Mouse (Mus musculus): ENCODE measurements around the gene Mfsd6. TPM values are rescaled to one million over a fixed set of nuclear protein-coding genes. Genes with fewer than 3 reads are reported as not detected.
"Not testable (repeated sequence)": the region's sequence is repeated elsewhere in the genome, so short reads cannot be mapped to it uniquely, and the experiment has no call there.

Mfsd6 gene
- total RNA-seq, 2 experiments from 2014 or later = 14.0 to 16.4 TPM

DNA sequence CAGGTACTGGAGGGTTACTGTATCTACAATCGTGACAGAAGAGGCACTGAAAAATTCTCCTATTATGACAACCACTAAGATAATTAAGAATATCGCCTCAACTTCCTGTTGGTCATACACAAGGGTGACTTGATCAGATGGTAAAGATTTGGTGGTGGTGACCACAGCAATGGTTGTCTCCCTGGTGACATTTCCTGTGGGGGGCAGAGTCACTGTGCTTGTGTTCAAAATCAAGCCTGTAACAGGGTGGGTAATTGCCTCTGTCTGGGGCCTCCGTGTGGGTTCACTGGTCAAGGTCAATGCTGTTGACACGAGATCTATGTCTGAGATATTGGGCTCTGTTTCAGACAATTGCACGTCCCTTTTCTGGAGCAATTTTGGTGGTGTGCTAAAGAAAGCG is 18.5 kb downstream of the Mfsd6 start:
- DNase-seq = no peak

DNA sequence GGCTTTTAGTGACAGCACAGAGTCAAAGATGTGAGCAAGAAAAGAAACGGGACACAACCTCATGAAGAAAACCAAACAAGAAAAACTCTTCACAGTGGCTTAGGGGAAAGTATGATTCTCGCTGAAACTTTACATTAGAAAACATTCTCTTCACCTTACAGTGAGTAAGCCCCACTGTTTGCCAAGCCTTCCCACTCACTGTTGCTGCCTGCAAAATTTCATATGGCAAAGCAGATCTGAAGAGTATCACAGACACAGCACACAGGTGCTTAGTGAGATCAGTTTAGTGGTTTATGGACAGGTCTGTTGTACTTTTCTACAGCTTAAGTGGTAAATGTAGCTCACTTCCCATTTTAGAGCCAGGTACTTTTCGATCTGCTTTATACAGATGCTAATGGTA is 20.2 kb downstream of the Mfsd6 start:
- no peak for DNase-seq

DNA sequence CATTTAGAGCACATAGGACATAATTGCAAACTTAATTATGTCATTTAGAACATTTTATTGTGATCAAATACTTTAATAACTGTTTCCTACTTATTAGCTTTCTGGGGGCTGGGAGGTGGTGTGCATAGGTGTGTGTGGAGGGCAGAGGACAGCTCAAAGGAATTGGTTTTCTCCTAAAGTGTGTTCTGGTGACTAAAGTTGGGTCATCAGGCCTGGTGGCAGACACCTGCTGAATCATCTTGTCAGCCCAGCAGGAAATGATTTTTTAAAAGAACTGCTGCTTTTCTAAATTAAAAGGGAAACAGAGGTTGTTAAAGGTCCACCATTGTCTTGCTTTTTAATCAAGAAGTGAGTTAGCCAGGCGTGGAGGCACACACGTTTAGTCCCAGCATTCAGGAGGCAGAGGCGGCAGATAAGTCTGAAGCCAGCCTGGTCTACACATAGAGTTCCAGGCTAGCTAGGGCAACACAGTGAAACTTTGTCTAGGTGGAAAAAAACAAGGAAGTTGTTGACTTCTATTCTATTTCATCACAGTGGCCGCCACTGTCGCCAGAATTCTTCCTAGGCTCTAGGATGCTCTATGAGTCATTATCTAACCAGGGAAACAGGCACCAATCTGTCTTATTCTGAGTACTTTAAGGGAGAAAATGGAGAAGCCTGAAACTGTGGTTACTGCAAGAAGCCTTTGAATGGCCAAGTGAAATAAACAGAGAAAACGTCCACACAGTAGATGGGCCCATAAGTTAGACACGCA is 24.3 kb downstream of the Mfsd6 start:
- no peak for DNase-seq

DNA sequence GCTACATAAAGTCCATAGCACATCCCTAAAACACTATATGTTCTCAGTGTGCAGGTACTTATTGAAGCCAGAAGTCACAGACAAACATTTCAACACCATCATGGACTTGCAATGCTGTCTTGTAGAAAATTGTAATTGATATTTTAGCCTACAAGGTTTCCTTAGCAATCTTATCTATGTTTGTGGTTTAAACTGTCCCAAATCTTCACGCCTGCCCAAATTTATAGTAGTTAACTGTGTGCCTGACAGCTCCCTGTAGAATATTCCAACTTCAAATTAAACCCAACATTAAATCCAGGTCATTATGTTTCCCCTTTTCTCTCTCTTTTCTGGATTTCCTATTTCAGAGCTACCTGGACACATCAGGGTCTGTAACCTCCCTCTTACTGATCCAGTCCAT is 25.3 kb downstream of the Mfsd6 start:
- no peak for DNase-seq

DNA sequence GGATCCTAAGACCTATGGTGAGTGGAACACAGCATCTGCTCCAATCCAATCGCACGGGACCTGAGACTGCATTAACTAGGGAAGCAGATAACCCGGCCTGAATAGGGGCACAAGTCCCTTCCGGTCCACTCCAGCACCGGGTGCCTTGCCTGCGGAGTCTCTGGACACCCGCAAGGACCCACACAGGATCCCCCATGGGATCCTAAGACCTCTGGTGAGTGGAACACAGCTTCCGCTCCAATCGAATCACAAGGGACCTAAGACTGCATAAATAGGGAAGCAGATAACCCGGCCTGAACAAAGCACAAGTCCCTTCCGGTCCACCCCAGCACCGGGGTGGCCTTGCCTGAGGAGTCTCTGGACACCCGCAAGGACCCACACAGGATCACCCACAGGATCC is 32.8 kb downstream of the Mfsd6 start:
- not testable (repeated sequence) for DNase-seq

DNA sequence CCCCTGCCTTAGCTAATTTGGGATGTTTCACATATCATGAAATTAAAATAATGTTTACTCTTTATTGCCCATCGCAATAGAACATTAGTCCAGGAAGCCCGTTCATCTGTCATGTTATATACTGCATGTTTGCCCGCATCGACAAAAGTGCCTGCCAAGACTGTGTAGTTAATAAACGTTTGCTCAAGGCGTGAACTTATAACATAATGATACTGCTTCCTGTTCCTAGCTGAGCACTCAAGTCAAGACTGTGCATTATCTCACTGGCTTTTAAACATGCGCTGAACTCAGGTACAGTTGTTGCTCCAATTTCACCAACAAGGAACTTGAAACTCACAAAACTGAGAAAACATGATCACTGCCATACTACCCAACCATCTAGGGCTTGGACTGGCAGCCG is 39.6 kb downstream of the Mfsd6 start:
- DNase-seq = no peak

DNA sequence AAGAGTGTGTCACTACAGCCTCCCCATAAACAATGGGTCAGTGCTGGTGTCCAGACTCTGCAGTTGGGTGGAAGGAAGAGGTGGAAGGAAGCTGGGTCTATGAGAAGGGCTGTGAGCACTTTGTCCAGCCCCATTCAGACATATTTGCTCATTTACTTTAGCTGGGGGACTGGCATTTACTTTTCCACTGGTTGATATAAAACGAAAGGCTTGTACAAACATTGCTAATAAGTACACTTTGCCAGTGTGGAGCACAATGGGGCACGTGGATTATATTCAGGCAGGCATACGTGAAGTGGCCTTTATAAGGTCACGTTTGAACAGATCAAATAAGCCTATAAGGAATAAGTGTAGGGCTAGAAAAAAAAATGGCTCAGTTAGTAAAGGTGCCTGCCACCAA is 43.7 kb downstream of the Mfsd6 start:
- no peak for DNase-seq

DNA sequence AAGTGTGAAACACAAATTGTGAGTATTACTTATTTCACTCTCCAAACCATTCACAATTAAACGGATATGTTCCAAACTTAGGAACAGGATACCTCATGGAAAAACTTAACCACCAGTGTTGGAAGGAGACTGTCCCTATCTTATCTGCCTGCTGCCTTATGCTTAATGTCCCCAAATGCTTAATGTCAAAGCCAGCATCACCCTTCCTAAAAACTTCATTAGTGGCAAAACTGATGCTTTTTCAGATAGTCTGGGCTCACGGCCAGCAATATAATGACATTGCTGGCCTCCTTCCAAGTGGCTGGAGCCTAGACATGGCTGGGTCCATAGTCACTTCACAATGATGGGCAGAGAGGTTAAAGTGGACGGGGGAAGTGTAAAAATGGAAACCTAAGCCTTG is 50.6 kb downstream of the Mfsd6 start:
- DNase-seq = peak; percentile 76

DNA sequence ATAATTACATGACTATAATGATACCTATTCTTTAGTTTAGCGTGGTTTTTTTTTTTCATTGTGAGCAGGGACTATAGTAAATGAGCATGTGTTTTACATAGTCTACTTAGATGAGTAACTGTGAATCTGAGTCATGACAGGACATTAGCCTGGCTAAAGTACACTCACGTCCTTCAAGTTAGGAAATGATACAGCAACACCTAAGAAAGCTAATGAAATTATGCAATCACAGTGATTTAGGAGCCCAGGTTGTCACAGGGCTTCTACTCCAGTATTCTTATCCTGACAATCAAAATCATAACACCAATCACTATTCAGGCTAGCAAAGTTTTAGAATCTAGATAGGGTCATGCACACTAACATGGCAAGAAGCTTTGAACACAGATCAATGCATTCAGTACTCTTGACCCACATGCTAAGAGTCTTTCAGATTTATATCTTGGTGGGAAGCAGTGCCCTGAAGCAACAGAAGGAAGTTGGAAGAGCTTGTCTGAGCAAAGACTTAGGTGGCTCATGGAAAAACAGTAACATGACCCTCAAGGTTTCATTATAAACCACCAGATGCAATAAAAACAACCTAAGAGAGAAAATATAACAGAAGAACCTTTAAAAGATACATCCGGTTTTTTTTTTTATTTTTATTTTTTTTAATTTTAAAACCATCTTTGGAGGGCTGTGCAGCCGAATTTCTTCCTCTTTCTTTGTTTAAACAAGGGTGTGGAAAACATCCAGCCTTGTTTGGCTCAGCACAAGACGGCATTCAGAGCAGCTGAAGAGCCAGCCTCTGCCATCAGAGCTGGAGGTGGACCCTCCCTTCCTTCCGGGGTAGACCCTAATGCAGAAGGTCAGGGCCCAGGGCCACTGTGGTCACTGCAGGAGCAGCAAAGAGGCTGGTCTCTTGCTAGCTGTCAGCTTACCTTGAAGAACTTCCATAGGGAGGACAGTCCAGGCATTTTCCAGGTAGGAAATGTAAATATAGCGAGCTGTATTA is 51.4 kb downstream of the Mfsd6 start:
- DNase-seq = no peak

DNA sequence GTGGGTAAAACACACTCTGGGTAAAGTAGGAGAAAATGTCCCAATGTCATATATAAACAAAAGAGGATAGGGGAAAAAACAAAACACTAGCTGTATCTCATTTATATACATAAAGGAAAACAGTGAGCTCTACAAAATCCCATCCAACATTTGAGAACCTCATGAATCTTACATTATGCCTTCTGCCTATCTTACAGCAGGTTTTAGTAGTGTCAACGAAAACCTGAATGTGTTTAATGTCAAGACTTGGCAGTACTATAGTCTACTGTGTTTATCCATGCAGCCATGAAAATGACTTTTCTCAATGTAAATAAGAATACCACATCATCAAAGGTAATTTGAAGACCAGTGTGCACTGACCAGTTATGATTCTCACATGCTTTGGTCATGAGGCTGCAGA is 57.3 kb downstream of the Mfsd6 start:
- no peak for DNase-seq

DNA sequence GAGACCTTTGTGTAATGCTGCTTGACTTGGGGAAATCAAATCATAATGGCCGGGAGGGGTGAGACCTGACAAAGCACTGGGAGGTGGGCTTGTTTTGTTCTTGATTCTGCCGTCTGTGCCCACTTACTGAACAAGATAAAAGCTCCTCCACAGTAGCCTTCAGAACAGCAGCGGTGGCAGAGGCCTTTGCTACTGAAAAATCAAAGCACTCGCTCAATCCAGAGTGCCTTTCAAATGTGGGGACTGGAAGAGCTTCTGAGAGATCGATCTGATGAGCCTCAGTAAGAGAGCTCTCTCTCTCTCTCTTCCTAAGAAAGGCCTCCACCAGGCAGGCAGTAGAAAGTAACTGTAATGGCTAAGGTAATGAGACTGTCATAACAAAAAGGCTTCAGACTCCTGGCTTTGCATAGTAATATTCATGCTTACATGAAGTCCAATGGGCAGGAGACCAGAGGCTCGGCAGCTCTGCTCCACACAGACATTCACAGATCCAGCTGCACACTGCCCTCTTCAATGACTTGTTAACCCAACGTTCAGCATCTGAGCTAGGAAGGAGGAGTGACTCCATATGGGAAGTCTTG is 58.4 kb downstream of the Mfsd6 start:
- no peak for DNase-seq

DNA sequence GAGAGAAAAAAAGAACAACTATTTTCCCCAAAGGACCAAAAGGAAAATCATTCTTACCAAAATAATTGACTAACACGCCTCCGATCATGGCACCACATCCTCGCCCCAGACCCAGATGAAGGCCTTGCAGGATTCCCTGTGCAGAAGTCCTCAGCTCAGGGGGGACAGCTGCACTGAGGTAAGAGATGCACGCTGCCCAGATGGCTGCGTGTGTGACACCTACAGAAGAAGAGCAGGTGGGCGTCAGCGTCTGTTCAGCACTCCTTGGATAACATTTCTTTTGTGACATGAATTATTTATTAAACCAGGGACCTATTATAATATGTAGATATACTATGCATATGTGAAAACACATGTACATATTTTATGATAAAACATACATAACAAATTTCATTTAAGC is 64.0 kb downstream of the Mfsd6 start:
- DNase-seq = no peak

DNA sequence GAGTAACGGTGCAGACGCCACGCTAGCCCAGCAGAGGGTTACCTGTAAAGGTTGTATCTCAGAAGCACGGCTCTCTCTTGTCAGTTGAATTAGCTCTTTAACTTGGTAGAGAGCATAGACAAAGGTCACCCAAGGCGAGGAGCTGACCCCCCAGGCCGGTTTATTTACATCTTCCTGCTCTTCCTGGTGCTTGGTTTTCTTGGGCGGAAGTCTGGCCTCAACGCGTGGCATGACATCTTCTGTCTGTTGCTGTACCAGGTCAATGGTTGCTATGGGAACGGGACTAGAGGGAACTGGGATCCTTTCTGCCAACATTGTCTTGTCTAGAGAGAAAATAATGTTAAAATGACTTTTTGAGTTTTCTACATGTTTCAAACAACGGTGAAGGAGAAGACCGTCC is 66.5 kb downstream of the Mfsd6 start:
- no peak for DNase-seq

DNA sequence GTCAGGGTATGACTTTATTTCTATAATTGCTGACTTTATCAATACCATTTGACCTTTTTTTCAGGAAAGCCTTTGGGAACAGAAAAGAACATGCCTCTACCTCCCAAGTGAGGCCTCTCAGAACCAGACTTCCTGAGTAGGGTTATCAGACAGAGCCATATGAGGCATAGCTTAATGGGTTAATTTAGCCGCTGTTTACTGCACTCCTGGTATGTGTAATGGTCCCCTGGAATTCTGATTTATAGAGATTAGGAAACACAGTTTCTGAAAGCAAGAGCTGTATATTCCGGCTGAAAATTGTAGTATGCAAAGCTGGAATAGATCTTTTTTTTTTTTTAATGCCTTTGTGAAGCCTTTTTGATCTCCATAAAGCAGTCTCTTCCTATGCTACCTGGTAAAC is 67.0 kb downstream of the Mfsd6 start:
- no peak for DNase-seq

DNA sequence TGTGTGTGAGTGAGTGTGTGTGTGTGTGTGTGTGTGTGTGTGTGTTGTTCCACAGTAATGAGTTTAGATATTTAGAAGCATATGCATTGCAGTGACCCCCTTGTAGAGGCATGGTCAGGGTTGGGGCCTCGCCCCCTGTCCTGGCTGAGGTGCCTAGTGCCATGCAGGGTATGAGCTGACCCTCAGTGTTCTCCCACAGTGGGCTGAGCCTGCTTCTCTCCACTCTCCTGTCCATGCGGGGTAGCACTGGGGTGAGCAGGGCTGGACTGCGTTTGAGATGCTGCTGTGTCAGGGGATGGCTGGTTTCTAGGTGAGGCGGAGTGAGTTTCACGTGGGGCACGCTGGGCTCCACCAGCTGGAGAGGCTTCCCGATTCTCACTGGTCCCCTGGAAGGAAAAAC is 69.1 kb downstream of the Mfsd6 start:
- no peak for DNase-seq

DNA sequence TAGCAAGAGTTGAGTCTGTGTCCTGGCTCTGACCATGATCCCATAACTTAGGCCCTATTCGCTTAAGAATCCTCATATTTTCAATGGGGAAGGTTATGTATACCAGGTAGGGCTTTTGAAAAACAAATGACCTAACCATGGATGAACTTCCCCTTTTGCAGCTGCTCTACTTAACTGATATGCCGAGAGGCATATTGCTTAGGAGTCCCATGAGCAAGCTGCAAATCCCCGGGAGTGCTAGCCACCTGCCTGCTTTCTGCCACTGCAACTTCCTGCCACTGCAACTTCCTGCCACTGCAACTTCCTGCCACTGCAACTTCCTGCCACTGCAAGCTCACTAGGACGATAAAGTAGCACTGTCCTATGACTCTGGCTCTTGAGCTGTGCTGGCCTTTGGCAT is 72.1 kb downstream of the Mfsd6 start:
- DNase-seq = no peak

DNA sequence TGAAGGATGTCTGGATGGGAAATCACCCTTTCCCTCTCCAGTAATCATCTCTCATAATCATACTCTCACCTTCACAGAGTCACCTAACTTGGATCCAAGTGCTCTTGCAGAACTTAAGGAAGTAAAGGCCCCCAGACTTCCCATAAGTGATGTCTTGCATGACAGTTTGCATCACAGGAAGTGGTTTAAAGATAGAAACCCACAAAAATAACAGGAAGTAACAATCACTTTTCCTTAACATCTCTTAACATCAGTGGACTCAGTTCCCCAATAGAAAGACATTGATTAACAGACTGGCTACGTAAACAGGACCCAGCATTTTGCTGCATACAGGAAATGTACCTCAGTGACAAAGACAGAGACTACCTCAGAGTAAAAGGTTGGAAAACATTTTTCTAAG is 73.9 kb downstream of the Mfsd6 start:
- DNase-seq = no peak

DNA sequence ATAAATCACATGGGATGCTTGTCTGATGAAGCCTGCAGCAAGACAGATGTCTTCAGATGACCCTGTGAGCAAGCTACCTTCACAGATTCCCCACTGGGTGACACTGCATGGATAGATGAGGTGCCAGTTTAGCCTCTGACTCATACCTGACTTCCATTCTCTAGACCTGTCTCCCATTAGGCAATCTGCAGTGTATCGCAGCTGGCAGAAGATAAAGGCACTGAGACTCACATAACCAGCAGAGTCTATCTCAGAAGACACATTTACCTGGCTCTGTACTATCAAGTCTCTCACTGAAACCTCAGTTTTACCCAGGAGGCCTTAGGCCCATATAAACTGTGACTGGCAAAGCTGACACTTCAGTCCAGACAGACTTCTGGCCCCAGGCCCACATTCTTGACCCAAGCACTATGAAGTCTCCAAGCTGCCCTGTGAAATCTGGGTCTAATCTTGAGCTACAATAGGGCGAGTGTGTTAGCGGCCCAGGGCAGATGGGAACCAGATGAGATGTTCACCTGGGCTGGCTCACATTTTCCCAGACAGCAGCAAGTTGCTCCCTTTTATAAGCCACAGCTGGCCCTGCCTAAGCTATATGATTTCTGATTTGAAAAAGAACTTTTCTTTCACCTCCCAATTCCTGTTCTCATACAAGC is 74.5 kb downstream of the Mfsd6 start:
- DNase-seq = no peak

DNA sequence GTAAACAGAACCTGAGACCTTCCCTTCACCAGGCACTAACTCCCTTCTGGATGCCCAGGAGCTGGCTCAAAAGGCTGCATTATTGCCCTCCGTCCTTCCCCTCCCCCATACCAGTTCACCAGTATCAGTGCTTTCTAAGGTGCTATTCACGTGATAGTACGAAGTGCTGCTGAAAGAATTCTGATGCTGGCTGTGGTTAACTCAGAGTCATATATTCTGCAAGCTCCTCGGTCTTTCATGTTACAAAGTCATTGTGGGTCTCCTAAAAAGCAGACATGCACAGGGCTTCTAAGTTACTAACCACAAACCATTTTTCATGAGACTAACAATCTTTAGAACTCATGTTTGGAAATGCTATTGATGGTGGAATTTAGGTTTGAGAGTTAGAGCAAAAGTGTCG is 77.2 kb downstream of the Mfsd6 start:
- no peak for DNase-seq

DNA sequence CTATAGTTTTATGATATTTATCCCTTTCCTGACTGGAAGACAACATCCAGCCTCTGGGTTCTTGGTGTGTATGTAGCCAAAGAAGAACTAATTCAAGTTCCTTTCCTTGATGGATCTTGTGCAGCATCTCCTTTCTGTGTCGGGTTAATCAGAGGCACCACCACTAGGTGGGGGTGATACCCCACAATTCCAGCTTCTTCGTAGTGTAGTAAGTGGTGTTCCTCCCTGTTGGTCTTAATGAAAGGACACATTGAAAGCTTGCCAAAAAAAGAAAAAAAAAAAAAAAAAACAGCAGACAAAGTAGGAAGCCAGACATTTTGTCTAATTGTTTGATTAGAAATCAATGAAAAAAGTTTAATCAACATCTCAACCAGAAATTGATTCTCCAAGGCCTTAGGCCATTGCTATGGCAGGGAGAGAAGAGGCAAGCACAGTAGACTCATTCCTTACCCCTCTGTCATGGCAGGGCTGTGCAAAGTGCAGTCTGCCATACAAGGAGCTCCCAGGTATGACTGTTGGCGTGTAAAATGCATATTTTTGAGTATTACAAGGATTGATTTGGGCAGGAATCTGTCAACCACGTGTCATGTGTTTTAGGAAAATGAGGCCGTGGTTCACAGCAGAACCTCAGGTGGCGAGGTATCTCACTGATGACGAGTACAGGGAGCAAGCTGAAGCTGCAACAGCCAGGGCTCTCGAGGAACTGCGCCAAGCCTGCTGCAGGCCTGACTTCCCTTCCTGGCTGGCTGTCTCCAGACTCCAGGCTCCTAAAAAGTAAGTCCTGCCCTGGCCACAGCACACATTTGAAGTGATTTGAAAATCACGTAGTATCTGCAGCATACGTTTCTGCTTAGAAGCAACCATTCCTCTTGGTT is 78.9 kb downstream of the Mfsd6 start:
- peak; percentile 79 for DNase-seq

DNA sequence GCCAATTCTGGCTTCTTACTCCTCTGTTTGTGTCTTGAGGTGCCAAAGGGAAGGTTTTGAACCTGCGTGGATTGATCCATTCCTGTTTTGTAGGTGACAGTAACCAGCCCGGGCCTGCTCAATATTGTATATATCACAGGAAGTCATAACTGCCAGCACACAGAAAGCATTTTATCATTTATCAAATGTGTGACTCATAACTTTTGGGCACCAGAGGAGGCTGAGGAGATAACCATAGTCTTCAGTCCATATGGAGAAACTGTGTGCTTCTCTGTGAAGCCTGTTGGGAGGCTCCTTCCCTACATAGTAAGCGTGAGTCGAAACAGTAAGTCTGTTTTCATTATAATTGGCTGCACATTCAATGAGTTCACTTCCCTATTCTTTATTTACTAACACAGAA is 86.5 kb downstream of the Mfsd6 start:
- no peak for DNase-seq

DNA sequence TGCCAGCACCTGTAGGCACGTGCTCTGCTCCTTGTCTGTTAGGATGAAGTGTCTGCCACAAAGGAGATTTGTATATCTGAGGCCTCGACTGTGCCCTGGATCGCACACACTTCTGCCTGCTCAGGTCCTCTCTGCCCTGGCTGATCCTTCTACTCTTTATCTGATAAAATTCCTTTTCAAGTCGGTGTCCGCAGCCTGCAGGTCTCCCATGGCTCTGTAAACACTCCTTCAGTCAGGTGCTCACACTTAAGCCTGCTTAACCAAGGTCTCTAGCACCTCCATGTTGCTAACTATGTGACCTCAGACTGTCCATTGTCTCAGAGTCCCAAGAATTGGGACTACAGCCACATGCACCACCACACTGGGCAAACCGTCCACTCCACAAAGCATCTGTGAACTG is 87.0 kb downstream of the Mfsd6 start:
- no peak for DNase-seq
